Mouse (Mus musculus) embryonic facial prominence, embryonic 13.5 days (tissue): ENCODE data around the gene Rpsa. TPM values are rescaled to one million over a fixed set of nuclear protein-coding genes. Genes with fewer than 3 reads are reported as not detected.
A peak's percentile ranks its signal among the peaks of the same experiment; 100 is the strongest.

ENCODE experiments used
- ATAC-seq: fragments of 200-750 bp; cut with Nextera tagmentation; 2 replicates; pipeline ENCODE4 v1.8.0; 2017; ENCODE audit warnings: low read depth; ENCODE audit not compliant: insufficient number of reproducible peaks, insufficient read depth, low FRiP score, low TSS enrichment
- H3K27ac ChIP-seq: fragments of 300-500 bp; sonication (generic); 2 replicates; pipeline ENCODE4 v1.5.1; 2015; ENCODE audit warnings: moderate library complexity, mild to moderate bottlenecking, inconsistent platforms
- H3K27me3 ChIP-seq: fragments of 300-500 bp; sonication (generic); 2 replicates; pipeline ENCODE4 v1.6.1; 2015; ENCODE audit warnings: mild to moderate bottlenecking, inconsistent platforms
- H3K36me3 ChIP-seq: fragments of 300-500 bp; sonication (generic); 2 replicates; pipeline ENCODE4 v1.6.1; 2015; ENCODE audit warnings: mild to moderate bottlenecking, inconsistent platforms
- H3K4me1 ChIP-seq: fragments of 300-500 bp; sonication (generic); 2 replicates; pipeline ENCODE4 v1.6.1; 2015; ENCODE audit warnings: inconsistent platforms
- H3K4me2 ChIP-seq: fragments of 300-500 bp; sonication (generic); 2 replicates; pipeline ENCODE4 v1.6.1; 2015; ENCODE audit warnings: moderate library complexity, mild to moderate bottlenecking, inconsistent platforms
- H3K4me3 ChIP-seq: fragments of 300-500 bp; sonication (generic); 2 replicates; pipeline ENCODE4 v1.5.1; 2015; ENCODE audit warnings: mild to moderate bottlenecking, inconsistent platforms
- H3K9ac ChIP-seq: fragments of 300-500 bp; sonication (generic); 2 replicates; pipeline ENCODE4 v1.6.1; 2015; ENCODE audit warnings: mild to moderate bottlenecking, inconsistent platforms
- H3K9me3 ChIP-seq: fragments of 300-500 bp; sonication (generic); 2 replicates; pipeline ENCODE4 v1.6.1; 2016; ENCODE audit warnings: inconsistent platforms
- WGBS: fragments of 180-500 bp; shearing (Covaris S2); methylation state at CpG from one replicate; pipeline ENCODE4 v1.1.7; 2015; ENCODE audit warnings: mixed read lengths; 5-methylcytosine and 5-hydroxymethylcytosine counted together
- polyA plus RNA-seq: library from polyadenylated mRNA; unstranded; fragments of >200 nt; fragmentation: Nextera tagmentation; extraction: Ambion mirVana; gene quantifications from 2 replicates; pipeline ENCODE4 v1.2.1, GENCODE M21; 2015

The Rpsa gene
- polyA plus RNA-seq, 1 experiment from 2014 or later: 1,560 TPM

- no peak overlapping the region for H3K4me3 ChIP-seq
- H3K27me3 ChIP-seq: no peaks in the 10 kb centered on the region
- no peaks in the 10 kb centered on the region for H3K9me3 ChIP-seq
- 74% methylated on average over 12 of the region's 13 CpGs for WGBS
- peaks cover 35% of the 10 kb centered on the region for H3K36me3 ChIP-seq
- no peak for ATAC-seq
- H3K4me2 ChIP-seq: no peak overlapping the region
- H3K4me1 ChIP-seq: no peaks in the 10 kb centered on the region
- H3K27ac ChIP-seq: no peak overlapping the region
- H3K9ac ChIP-seq: no peak overlapping the region
Observed at GRCm38 (mm10) chr9:120134529-120135160, 7.2 kb downstream of the Rpsa start.

- Histone ChIP-seq H3K27me3 (no peaks in the 10 kb centered on the region), H3K36me3 (peaks cover 27% of the 10 kb centered on the region), H3K9me3 (no peaks in the 10 kb centered on the region), H3K4me1 (no peaks in the 10 kb centered on the region), H3K4me2 (no peak overlapping the region), H3K9ac (0 out of 2 replicates have a peak overlapping the region, but pooled peaks have one; percentile 36), H3K27ac (no peak overlapping the region), H3K4me3 (no peak overlapping the region)
- no peak for ATAC-seq
- WGBS: 91% methylated on average over 11 of the region's 11 CpGs
Observed at GRCm38 (mm10) chr9:120135454-120135853, 8.0 kb downstream of the Rpsa start.

- Histone ChIP-seq H3K9me3 (no peaks in the 10 kb centered on the region), H3K27ac (no peak overlapping the region), H3K36me3 (no peaks in the 10 kb centered on the region), H3K4me3 (no peak overlapping the region), H3K27me3 (no peaks in the 10 kb centered on the region), H3K9ac (0 out of 2 replicates have a peak overlapping the region, but pooled peaks have one; percentile 32), H3K4me1 (no peaks in the 10 kb centered on the region), H3K4me2 (no peak overlapping the region)
- no peak for ATAC-seq
- WGBS: 8% methylated on average over 4 of the region's 4 CpGs
Observed at GRCm38 (mm10) chr9:120140652-120141051, 13.2 kb downstream of the Rpsa start.

- Histone ChIP-seq H3K27me3 (no peaks in the 10 kb centered on the region), H3K9ac (no peak overlapping the region), H3K9me3 (no peaks in the 10 kb centered on the region), H3K27ac (no peak overlapping the region), H3K4me2 (no peak overlapping the region), H3K36me3 (no peaks in the 10 kb centered on the region), H3K4me3 (no peak overlapping the region), H3K4me1 (no peaks in the 10 kb centered on the region)
- no peak for ATAC-seq
- WGBS: 87% methylated on average over 13 of the region's 13 CpGs
Observed at GRCm38 (mm10) chr9:120144474-120144873, 17.0 kb downstream of the Rpsa start.

- Histone ChIP-seq H3K36me3 (no peaks in the 10 kb centered on the region), H3K9ac (no peak within 1 kb of the TSS), H3K27ac (no peak within 1 kb of the TSS), H3K4me2 (no peak within 1 kb of the TSS), H3K9me3 (no peaks in the 10 kb centered on the region), H3K4me3 (no peak within 1 kb of the TSS), H3K27me3 (no peaks in the 10 kb centered on the region), H3K4me1 (no peaks in the 10 kb centered on the region)
- 70% methylated on average over 11 of the region's 11 CpGs for WGBS
- no peak for ATAC-seq
Observed at GRCm38 (mm10) chr9:120149222-120149828, 21.8 kb downstream of the Rpsa start, which contains the start of gene Mobp. Mobp (plus strand) TSS chr9:120149707.

- Histone ChIP-seq H3K4me2 (no peak overlapping the region), H3K9ac (no peak overlapping the region), H3K4me1 (no peaks in the 10 kb centered on the region), H3K4me3 (no peak overlapping the region), H3K27me3 (no peaks in the 10 kb centered on the region), H3K36me3 (no peaks in the 10 kb centered on the region), H3K9me3 (no peaks in the 10 kb centered on the region), H3K27ac (no peak overlapping the region)
- 79% methylated on average over 5 of the region's 5 CpGs for WGBS
- ATAC-seq: no peak
Observed at GRCm38 (mm10) chr9:120151152-120151551, 23.7 kb downstream of the Rpsa start.

GRCm38 (mm10) chr9:120151906-120152399, 24.5 kb downstream of the Rpsa start:
- no peaks in the 10 kb centered on the region for H3K4me1 ChIP-seq
- no peak overlapping the region for H3K4me3 ChIP-seq
- H3K9ac ChIP-seq: no peak overlapping the region
- H3K36me3 ChIP-seq: no peaks in the 10 kb centered on the region
- WGBS: 63% methylated on average over 12 of the region's 12 CpGs
- ATAC-seq: no peak
- H3K9me3 ChIP-seq: no peaks in the 10 kb centered on the region
- no peaks in the 10 kb centered on the region for H3K27me3 ChIP-seq
- no peak overlapping the region for H3K27ac ChIP-seq
- H3K4me2 ChIP-seq: no peak overlapping the region

- H3K9ac ChIP-seq: no peak overlapping the region
- WGBS: 34% methylated on average over 4 of the region's 4 CpGs
- no peak overlapping the region for H3K4me2 ChIP-seq
- H3K9me3 ChIP-seq: no peaks in the 10 kb centered on the region
- H3K27ac ChIP-seq: no peak overlapping the region
- H3K4me3 ChIP-seq: no peak overlapping the region
- H3K4me1 ChIP-seq: no peaks in the 10 kb centered on the region
- no peak for ATAC-seq
- H3K36me3 ChIP-seq: no peaks in the 10 kb centered on the region
- no peaks in the 10 kb centered on the region for H3K27me3 ChIP-seq
Observed at GRCm38 (mm10) chr9:120158047-120158446, 30.6 kb downstream of the Rpsa start.

- WGBS: 85% methylated on average over 16 of the region's 16 CpGs
- Histone ChIP-seq H3K27ac (no peak overlapping the region), H3K27me3 (peaks cover 5% of the 10 kb centered on the region; the same call in 1 of the 2 replicates), H3K9me3 (no peaks in the 10 kb centered on the region), H3K4me3 (no peak overlapping the region), H3K9ac (no peak overlapping the region), H3K4me1 (no peaks in the 10 kb centered on the region), H3K36me3 (no peaks in the 10 kb centered on the region), H3K4me2 (no peak overlapping the region)
- no peak for ATAC-seq
Observed at GRCm38 (mm10) chr9:120163862-120164261, 36.4 kb downstream of the Rpsa start.

GRCm38 (mm10) chr9:120167826-120168225, 40.3 kb downstream of the Rpsa start:
- H3K4me2 ChIP-seq: no peak overlapping the region
- H3K4me1 ChIP-seq: no peaks in the 10 kb centered on the region
- no peak overlapping the region for H3K9ac ChIP-seq
- no peaks in the 10 kb centered on the region for H3K36me3 ChIP-seq
- WGBS: 71% methylated on average over 11 of the region's 11 CpGs
- H3K27ac ChIP-seq: no peak overlapping the region
- no peak overlapping the region for H3K4me3 ChIP-seq
- no peak for ATAC-seq
- peaks cover 5% of the 10 kb centered on the region; the same call in 1 of the 2 replicates for H3K27me3 ChIP-seq
- H3K9me3 ChIP-seq: no peaks in the 10 kb centered on the region

GRCm38 (mm10) chr9:120171295-120171694, 43.8 kb downstream of the Rpsa start:
- peaks cover 5% of the 10 kb centered on the region; the same call in 1 of the 2 replicates for H3K27me3 ChIP-seq
- no peaks in the 10 kb centered on the region for H3K36me3 ChIP-seq
- H3K4me1 ChIP-seq: no peaks in the 10 kb centered on the region
- 41% methylated on average over 5 of the region's 5 CpGs for WGBS
- H3K4me3 ChIP-seq: no peak overlapping the region
- H3K27ac ChIP-seq: no peak overlapping the region
- no peak overlapping the region for H3K4me2 ChIP-seq
- H3K9me3 ChIP-seq: no peaks in the 10 kb centered on the region
- H3K9ac ChIP-seq: no peak overlapping the region
- no peak for ATAC-seq
